Mouse (Mus musculus): Measurements from ENCODE around the gene Hk1.

The Hk1 gene

DNA sequence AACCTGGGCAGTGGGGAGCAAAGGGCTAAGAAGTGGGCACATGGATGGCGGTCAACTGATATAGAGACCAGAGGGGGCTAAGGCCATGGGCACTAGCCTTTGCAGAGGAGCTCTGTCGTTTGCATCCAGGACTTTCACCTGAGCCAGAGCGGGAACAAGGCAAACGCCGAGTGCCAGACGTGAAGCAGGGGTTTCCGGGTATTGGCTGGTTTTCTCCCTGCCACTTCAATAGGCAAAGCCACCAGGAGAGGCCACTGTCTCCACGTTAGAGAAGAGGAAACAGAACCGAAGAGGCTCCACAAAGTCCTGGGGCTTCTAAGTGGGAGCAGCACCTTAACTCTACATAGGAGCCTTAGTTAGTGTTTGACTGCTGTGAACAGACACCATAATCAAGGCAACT lies 58.3 kb downstream of the Hk1 start:
- in situ Hi-C loops (cut with MboI; ENCODE audit: low sequenced_read_pairs): no loop called here

DNA sequence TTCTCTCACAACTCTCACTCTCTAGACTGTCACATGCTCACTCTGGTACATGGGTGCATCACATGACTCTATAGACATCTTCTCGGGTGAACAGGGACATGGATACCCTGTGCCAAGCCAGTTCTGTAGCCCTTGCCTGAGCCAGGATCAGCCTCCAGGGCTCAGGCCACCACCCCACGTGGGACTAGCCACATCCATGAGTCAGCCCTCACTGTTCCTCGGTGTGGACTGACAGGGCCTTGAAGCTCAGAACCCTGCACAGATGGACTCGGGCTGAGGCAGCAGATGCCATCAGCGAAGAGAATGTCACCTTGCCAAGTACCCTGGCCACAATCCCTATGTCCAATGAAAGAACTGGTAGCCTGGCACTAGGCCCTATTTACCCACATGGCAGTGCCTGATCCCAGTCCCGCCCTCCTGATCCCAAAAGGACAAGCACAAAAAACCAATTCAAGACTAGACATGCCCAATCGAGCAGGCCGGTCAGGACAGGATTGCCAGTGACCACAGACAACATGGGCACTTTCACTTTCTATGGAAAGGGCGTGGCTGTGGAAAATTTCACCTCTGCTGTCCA lies 59.2 kb downstream of the Hk1 start:
- in situ Hi-C loops (cut with MboI; ENCODE audit: low sequenced_read_pairs): no loop called here

DNA sequence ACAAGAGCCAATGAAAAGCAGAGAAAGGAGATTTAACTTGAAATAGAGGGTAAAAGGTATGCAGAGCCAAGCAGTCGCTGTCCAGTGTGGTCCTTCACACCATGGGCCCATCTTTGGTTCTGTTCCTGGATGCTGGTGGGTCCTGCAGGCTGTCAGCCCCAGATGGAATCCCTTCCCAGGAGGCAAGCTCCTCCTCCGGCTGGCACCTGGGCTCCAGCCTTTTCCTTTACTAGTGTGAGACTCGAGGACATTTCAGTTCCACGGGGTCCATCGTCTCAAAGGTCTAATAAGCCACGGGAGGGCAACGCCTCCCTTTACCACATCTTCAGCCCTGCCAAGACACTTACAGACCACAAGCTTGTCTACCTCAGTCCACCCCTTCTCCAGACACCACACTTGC lies 60.6 kb downstream of the Hk1 start:
- in situ Hi-C loops (cut with MboI; ENCODE audit: low sequenced_read_pairs): no loop called here

GRCm38 (mm10) chr10:62316467-62316866 lies 63.2 kb downstream of the Hk1 start:
- in situ Hi-C loops (cut with MboI; ENCODE audit: low sequenced_read_pairs): no loop called here

- in situ Hi-C loops (cut with MboI; ENCODE audit: low sequenced_read_pairs): no loop called here
Observed at GRCm38 (mm10) chr10:62313885-62314424, 65.8 kb downstream of the Hk1 start.

DNA sequence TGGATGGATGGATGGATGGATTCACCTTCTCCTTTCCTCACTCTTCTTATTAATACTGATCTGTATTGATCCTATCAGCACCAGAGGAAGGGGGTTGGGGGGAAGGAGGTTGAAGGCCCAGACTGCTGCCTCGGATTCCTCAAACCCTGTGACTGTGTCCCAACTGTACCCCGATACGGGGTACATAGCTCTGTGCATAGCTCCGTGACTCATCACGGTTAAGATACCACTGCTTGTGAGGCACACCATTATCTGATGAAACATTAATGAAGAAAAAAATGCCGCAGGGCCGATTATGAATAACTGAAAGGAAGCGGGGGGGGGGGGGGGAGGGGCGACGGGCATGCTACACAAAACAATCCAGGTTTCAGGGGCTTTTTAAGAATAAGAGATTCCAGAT lies 66.6 kb downstream of the Hk1 start:
- in situ Hi-C loops (cut with MboI; ENCODE audit: low sequenced_read_pairs): no loop called here

DNA sequence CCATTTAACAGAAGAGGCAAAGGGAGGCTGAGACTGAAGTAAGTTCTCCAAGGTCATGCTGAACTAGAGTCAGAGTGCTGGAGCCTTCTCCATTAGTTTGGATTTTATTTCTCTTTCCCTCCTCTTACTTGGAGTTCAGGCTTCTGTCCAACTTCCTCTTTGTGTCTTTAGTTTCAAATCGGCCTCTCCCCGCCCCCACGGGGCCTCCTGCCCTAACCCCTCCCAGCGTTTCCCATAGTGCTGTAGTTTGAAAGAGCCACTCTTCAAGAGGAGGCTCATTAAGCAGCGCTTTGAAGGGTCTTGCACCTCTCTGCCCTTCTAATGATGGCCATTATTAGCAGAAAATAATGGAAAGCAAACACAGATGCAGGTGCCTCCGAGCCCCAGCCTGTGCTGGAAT lies 68.2 kb downstream of the Hk1 start:
- in situ Hi-C loops (cut with MboI; ENCODE audit: low sequenced_read_pairs): no loop called here

DNA sequence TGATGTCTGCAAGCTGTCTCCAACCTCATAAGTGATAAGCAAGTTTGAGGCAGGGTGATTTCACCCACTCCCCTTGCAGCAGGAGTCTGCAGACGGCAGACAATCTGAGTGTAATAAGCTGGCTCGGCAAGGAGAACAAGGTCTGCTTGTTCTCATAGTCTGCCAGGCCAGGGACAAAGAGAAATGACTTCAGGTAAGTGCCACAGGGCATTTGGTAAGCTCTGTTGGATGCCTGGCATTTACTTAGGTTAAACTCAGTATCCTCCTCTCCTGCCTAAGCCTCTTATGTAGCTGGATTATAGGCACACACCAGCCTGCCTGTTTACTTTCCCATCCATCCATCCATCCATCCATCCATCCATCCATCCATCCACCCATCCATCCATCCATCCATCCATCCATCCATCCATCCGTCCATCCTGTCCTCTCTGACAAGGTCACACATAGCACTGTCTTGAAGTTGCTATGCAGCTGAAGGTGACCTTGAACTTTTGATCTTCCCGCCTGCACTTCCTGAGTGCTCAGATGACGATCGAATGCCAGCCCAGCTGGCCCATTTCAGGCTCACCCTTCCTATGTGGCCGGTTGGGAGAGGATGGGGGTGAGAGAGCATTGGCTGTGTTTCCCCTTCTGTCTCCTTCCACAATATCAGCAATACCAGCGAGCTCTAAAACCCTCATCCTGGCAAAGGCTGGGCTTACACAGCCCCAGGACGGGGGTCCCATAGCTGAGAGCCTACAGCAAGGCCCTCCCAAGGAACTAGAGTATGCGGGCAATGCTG lies 69.3 kb downstream of the Hk1 start:
- in situ Hi-C loops (cut with MboI; ENCODE audit: low sequenced_read_pairs): no loop called here

DNA sequence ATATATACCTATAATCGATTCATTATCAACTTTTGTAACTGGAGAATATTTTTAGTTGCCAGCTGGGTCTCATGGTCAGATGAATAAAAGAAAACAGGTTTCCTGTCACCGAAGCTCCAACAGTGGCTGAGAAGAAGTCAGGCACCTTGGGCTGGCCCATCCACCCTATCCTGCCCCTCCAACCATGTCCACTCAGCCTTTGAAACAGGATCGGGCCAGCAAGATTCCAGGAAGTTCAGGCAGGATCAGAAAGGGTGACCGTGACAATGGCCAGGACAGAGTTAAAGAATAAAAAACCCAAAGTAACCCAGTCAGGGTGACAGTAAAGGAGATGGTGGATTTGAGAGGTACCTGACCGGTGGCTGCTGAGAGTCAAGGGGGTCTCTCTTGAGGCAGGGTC lies 70.1 kb downstream of the Hk1 start:
- in situ Hi-C loops (cut with MboI; ENCODE audit: low sequenced_read_pairs): no loop called here

DNA sequence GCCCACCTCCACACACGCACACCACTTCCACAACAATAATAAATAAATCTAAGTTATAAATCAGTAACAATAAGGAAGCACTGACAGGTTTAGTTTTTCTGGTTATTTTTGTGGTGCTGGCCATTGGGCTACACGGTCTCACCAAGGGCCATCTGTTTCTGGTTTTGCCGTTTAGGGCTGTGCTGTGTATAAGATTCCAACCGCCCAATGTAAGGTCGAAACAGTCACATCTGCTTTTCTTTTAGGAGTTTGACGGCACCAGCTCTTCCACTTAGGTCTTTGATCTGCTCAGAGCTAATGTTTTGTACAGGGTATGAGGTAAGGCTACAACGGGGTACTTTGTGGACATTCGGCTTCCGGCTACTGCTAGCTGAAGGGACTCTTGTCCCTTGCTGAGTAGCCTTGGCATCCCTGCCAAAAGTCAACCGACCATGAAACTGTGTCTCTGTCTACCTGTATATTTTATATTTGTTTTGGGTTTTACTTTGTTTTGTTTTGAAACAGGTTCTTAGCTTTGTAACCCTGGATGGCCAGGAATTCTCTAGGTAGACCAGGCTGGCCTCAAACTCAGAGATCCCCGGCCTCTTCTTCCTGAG lies 70.7 kb downstream of the Hk1 start:
- in situ Hi-C loops (cut with MboI; ENCODE audit: low sequenced_read_pairs): no loop called here

GRCm38 (mm10) chr10:62306483-62306882 lies 73.2 kb downstream of the Hk1 start:
- in situ Hi-C loops (cut with MboI; ENCODE audit: low sequenced_read_pairs): no loop called here

GRCm38 (mm10) chr10:62305090-62305489 lies 74.6 kb downstream of the Hk1 start:
- in situ Hi-C loops (cut with MboI; ENCODE audit: low sequenced_read_pairs): no loop called here

GRCm38 (mm10) chr10:62300006-62300827 lies 79.5 kb downstream of the Hk1 start:
- in situ Hi-C loops (cut with MboI; ENCODE audit: low sequenced_read_pairs): no loop called here

- in situ Hi-C loops (cut with MboI; ENCODE audit: low sequenced_read_pairs): no loop called here
Observed at GRCm38 (mm10) chr10:62296086-62296872, 83.4 kb downstream of the Hk1 start.

DNA sequence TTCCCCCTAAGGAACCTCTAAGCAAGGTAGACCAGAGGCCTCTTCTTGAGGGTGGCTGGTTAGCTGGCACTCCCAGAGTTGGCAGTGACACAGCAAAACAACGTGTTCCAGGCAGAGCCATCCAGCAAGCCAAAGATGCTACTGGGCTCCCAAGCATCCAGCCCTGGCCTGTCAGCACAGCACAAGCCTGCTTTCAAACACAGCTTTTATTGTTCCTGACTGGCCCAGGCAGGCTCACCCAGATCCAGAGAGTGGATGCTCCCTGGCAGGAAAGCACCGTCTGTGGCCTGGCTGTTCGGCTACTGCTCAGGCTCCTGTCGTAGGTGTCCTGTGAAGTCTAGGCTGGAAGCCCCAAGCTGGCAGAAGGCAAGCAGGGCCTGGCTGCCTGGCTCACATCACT lies 85.6 kb downstream of the Hk1 start:
- in situ Hi-C loops (cut with MboI; ENCODE audit: low sequenced_read_pairs): no loop called here

- in situ Hi-C loops (cut with MboI; ENCODE audit: low sequenced_read_pairs): no loop called here
Observed at GRCm38 (mm10) chr10:62287460-62288124, 92.1 kb downstream of the Hk1 start.

DNA sequence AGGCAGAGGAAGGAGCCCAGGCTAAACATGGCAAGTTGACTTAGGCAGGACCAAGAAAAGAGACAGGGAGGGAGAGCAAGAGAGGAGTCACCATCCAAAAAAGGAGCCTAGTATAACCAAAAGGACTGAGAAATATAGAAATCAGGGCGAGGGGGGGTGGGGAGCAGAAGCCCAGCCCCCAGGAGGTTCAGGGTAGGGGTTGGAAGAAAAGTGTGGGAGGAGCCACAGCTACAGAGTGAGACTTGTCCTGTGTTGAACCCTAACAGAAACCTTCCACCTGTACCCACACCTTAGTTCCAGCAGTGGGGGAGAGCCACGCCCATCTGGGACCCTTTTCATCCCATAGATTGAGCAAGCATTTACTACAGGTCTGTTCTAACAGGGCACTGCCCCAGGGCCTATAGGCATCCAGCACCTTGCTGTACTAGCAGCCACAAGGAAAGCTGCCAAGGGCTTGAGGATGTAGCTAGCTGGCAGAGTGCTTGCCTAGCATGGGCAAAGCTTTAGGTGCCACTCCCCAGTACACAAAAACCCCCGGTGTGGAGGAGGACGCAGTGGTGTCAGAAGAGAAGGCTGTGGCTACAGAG lies 96.4 kb downstream of the Hk1 start:
- in situ Hi-C loops (cut with MboI; ENCODE audit: low sequenced_read_pairs): no loop called here

GRCm38 (mm10) chr10:62282782-62283181 lies 96.9 kb downstream of the Hk1 start:
- in situ Hi-C loops (cut with MboI; ENCODE audit: low sequenced_read_pairs): no loop called here

GRCm38 (mm10) chr10:62279671-62280070 lies 100.0 kb downstream of the Hk1 start:
- in situ Hi-C loops (cut with MboI; ENCODE audit: low sequenced_read_pairs): no loop called here

DNA sequence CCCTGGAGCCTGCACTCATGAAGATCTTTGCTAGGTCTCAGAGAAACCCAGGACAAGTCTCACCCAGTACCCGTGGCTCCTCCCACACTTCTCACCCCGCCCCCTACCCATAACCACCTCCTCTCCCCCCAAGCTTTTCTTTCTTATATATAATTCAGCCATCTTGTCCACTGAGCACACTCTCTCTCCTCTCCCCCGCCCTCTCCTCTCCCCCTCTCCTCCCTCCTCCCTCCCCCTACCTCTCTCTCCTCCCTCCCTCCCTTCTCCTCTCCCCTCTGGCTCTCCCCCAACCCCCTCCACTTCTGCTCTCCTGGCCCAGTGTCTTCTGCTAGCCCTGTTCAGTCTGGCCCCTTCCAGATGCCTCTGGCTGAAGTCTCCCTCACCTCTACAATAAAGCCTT lies 100.6 kb downstream of the Hk1 start:
- in situ Hi-C loops (cut with MboI; ENCODE audit: low sequenced_read_pairs): no loop called here

All from CH12F3 (cell line).